Mouse (Mus musculus) ES-E14 (cell line): ENCODE data around the gene Dpp6.

Experiments used
- CHD2 ChIP-seq: IDR thresholded peaks from 2 replicates; pipeline ENCODE4 v1.6.1; 2014; ENCODE audit warnings: mild to moderate bottlenecking, low read depth, low read length, inconsistent platforms
- MAFK ChIP-seq: IDR thresholded peaks from 2 replicates; pipeline ENCODE4 v1.6.1; 2014; ENCODE audit warnings: mild to moderate bottlenecking, low read depth, low read length, inconsistent platforms; ENCODE audit not compliant: insufficient read depth
- ZNF384 ChIP-seq: IDR thresholded peaks from 2 replicates; pipeline ENCODE4 v1.6.1; 2012; ENCODE audit warnings: low read depth, low read length, inconsistent platforms

- no peak for TF ChIP-seq CHD2
- no peak for TF ChIP-seq ZNF384
- TF ChIP-seq MAFK = no peak
Observed at GRCm38 (mm10) chr5:27194975-27195374, 378.0 kb downstream of the Dpp6 start.
